Mouse (Mus musculus): ENCODE measurements around the gene Rabgap1l.
A peak's percentile ranks its signal among the peaks of the same experiment; 100 is the strongest.

Rabgap1l gene

GRCm38 (mm10) chr1:160371696-160372095 is 421.3 kb downstream of the Rabgap1l start:
- no peak for DNase-seq

DNA sequence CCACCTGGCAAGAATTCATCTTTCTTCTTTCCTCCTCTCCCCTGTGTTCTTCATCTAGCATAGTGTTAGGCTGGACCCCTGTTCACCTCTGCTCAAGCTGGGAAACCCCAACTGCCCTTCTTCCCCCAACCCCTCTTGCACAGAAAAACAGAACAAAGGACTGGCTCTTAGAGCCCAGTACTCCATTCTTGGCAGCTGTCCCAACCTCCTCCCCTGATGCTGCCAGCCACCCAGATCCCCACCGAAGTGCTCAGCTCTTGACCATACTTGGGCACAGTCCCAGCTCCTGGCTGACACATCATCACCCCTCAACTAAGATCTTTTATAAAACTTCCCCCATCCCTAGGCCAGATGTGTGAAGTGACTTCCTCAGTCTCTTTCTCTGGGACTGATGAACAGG is 422.5 kb downstream of the Rabgap1l start:
- no peak for DNase-seq

DNA sequence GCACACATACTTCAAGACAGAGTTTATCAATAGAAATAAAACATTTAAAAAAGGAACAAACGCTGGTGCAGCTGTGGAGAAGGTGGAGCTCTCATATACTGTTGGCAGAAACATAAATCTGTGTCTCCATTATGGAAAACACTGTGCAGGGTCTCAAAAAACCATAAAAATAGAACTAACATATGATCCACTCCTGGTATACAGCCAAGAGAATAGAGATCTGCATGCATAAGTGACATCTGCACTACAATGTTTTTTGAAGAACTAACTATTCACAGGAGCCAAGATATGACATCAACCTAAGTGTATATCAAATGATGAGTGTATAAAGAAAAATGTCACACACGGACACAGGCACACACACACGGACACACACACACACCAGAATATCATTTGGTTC is 426.4 kb downstream of the Rabgap1l start:
- DNase-seq, result no peak

DNA sequence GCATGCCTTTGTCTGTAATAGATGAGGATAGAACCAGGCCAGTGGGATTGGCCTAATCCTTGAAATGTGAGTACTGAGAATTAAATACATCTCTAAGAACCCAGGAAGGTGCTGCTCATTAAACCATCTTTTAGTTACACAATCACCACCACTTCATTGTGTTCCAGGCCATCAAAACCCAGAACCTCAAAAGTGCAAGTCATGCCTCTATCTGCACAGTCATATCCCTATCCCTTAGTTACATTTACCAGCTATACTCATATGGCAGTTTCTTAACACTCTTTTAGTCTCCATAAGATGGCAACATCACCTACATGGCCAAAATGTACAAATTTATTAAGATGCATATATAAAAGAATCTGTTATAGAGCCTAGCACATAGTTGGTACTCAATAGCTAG is 435.7 kb downstream of the Rabgap1l start:
- DNase-seq, result no peak

DNA sequence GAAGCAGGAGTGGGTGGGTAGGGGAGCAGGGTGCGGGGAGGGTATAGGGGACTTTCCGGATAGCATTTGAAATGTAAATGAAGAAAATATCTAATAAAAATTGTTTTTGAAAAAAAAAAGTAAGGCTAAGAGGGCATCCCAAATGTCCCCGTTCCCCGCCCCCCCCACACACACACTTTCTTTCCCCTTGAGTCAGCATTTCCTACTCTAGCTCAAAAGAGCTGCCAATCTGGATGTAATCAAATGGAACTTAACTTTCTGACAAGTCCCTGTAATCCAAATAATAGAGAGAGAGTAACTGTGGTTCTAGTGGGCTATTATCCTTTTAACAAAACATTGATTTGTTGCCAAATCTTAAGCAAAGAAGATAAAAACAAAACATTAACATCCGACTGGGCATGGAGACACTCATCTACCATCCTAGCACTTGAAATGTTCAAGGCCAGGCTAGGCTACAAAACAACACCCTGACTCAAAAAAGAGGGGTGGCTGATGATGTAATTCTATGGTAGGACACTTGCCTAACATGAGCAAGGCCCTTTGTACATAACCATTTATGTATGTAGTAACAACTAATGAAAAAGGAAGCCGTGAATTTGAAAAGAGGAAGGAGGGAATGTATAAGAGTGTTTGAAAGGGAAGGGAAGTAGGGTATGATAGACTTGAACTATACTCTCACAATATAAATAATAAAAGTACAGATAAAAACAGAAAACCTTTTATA is 439.1 kb downstream of the Rabgap1l start:
- DNase-seq, result no peak

DNA sequence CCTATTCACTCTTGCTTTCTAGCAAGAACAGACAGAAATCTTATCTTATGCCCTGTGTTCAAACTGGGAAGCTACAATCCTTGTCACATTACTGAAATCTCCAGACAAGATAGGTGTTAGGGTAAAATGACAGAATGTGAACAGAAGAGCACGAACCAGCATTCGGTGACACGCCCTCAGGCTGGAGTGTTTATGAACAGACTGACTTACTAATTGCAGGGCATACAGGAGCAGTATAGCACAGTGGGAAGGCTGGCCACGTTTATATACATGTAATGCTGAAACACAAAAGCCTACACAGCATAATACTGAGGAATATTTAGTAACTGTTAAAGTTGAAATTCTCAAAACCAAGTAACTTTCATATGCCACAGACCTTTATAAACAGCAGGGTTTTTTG is 440.7 kb downstream of the Rabgap1l start:
- DNase-seq, result no peak

DNA sequence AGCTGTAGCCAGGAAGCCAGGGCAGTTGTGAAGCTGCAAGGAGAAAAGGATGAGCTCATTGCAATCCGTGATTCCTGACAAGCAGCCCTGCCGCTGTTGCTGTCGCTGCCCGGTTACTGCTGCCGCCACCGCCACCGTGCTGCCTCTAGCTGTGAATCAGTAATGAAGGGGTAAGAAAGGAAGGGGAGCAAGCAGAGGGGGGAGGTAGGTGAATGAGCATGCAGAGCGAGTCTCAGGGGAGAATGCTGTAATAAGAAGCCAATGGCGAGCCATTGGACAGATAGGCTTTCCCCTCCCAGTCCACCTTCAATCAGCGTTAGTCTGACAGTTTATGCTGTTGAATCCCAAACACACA is 441.2 kb downstream of the Rabgap1l start:
- DNase-seq, result peak; percentile 21

DNA sequence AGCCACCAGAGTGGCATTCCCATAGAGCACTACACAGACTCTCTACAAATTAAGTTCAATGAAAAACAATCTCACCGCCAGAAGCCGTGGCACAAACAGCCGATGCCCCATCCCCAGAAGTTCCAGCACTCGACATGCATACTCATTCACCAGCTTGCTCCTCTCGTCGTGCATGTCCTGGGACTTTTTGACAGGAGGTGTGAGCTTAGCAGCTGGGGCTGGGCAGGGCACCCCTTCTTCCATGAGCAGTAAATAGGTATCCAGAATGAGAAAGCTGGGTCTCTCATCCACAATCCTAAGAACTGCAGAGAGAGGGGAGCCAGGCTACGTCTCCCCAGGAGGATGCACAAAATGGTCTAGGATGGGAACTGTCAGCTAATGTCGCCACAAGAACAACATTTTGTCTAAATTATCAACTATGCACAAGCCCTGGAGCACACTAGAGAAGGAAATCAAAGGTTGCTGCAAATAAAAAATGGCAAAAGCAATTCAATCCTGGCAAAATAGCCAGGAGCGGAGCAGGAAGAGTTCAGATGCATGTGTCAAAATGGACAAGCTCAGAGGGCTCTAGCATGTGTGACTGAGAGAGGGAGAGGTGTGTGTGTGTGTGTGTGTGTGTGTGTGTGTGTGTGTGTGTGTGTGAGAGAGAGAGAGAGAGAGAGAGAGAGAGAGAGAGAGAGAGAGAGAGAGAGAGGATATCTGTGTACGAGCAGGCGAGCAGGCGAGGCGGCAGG is 441.7 kb downstream of the Rabgap1l start:
- DNase-seq, result no peak

GRCm38 (mm10) chr1:160340653-160341052 is 452.4 kb downstream of the Rabgap1l start:
- DNase-seq, result no peak

DNA sequence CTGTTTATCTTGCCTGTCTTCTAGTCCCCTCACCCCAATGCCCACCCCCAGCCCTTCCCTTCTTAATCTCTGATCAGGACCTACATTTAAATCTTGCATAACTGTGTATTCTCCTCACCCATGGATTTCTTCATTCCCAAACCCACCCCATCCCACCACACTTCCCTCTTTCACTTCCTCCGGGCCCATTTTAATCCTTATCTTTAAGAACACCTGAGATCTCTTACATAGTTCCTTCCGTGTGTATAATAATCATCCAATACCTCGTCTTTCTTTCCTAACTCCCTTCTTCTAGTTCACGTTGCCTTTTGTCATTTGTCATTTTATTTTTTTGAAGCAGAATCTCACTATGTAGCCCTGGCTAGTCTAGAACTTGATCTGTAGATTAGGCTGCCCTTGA is 453.6 kb downstream of the Rabgap1l start:
- no peak for DNase-seq

- no peak for DNase-seq
Observed at GRCm38 (mm10) chr1:160334791-160335190, 458.2 kb downstream of the Rabgap1l start.

DNA sequence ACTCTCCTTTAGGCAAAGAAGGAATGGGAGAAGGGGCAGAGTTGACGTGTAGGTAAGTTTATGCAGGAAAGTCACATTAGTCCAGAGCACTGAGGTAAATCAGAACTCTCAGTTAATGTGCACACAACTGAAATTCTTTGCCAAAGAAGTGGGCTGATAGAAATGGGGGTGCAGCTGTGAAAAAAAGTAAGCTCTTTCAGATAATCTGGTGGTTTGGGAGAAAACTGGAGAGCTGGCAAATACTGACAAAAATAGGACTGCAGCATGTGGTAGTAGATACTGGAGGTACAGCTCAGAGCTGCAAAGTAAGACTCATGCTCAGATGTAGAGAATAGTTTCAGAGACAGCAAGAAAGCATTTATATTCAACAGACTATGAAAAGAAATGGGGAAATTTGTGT is 462.2 kb downstream of the Rabgap1l start:
- DNase-seq, result no peak

GRCm38 (mm10) chr1:160330222-160330621 is 462.8 kb downstream of the Rabgap1l start:
- peak; percentile 38 for DNase-seq

DNA sequence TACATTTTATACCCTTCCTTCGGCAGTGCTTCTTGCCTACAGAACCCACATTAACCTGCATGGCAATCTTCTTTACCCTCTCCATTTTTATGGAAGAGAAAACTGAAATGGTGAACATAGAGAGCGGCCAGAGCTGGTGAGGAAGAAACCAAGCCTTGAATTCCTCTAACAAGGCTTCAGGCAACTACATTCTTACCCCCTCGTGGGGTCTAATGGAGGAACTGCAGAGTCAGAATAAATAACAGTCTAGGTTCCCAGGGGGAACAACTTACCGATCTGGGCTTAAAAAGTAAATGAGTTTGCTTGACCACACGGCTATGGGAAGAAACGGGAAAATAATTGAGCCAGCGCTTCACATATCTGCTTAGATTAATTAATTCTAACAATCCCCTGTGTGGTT is 463.2 kb downstream of the Rabgap1l start:
- no peak for DNase-seq

DNA sequence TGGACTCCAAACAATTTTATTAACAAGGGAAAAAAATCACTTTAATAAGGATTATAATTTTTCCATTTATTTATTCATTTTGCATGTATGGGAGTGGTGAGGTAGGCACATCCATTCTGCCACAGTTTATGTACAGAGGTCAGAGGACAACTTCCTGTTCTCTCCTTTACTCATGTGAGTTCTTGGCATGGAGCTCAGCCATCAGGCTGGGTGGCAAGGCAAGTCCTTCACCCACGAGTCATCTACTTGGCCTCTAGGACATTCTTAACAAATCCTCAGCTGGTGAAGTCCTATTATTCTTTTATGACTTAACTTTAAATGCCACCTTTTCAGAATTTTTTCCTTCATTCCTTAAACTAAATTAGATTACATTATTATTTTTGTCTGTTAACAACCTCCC is 465.5 kb downstream of the Rabgap1l start:
- DNase-seq, result no peak

GRCm38 (mm10) chr1:160325542-160325941 is 467.5 kb downstream of the Rabgap1l start:
- DNase-seq, result peak; percentile 65

DNA sequence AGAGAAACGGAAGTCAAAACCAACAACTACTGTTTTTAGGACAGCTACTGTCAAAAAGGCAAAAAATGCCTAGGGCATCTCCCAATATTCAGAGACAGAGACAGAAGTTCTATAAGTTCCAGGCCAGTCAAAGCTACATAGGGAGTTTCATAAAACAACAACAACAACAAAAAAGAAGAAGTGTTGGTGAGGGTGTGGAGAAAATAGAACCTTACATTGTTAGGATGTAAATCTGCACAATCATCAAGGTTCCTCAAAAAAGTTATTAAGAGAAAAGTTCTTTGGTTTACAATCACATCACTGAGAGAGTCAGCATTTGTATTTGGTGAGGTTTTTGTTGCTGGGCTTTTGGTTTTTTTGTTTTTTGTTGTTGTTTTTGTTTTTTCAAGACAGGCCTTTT is 472.3 kb downstream of the Rabgap1l start:
- no peak for DNase-seq

DNA sequence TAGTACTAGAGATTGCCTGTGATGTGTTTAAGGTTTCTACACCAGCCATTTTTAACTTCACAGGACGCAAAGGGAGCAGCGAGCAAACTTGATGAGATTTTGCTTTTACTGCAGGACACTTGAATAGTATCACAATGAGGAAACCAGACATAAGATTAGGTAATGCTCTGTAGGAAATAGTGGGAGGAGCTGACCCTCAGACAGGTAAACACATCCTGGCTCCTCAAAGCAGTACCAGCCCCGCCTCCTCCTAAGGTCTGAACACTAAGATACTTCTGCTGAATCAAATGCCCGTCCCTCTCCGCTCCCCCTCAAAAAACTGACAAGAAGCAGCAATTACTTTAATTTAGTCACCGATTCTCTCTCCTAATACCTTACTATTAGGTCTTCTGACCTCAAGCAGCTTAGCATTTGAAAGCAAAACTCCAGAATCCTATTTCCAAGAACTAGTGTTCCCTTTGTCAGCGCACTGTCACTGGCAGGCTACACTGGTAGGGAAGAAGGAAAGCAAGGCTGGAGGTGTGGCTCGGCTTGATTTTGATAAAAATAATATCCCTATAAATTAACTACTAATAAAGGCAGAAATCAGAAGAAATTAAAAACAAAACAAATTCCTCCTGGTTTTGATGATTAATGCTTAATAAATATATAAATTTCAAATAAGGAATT is 474.8 kb downstream of the Rabgap1l start:
- no peak for DNase-seq

- DNase-seq, result no peak
Observed at GRCm38 (mm10) chr1:160316239-160316638, 476.8 kb downstream of the Rabgap1l start.

- DNase-seq, result no peak
Observed at GRCm38 (mm10) chr1:160312658-160313057, 480.4 kb downstream of the Rabgap1l start.

DNA sequence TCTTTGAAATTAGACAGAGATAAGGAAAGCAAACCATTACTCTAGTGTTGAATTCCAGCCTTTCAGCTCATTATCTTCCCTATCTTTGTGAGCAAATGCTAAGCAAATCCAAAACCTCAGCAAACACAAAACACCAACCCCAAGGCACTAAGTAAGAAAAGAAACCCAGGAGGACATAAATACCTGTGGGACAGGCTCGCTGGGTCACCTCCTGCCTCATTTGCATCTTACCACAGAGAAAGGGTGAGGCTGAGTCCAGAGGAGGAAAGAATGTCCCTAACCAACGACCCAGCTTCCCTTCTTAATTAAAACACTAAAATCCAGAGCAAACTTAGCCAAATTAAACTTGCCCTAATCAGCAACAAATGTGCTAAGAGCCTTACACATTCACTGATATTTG is 481.1 kb downstream of the Rabgap1l start:
- DNase-seq, result no peak

DNA sequence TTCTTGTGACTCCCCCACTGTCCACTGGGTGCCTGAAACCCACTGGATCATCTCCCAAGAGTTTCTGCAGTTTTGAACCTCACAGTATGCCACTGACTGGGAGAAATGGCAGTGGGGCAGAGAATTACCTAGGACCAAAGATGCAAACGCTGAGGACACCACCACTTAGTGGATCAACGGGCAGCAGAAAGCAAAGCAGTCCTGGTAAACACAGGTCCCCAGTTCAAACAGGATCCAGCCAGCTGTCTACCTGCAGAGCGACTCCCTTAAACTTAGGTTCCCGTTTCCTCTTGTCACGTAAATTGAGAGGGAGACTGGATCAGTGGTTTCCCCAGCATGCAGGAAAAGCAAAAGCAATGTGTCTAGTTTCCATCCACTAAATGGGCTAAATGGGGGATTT is 483.1 kb downstream of the Rabgap1l start:
- no peak for DNase-seq

GRCm38 (mm10) chr1:160308996-160309395 is 484.0 kb downstream of the Rabgap1l start:
- peak; percentile 10 for DNase-seq

GRCm38 (mm10) chr1:160308498-160308897 is 484.5 kb downstream of the Rabgap1l start:
- no peak for DNase-seq

Data from liver (tissue).